Mouse (Mus musculus): ENCODE measurements at regions not wholly inside any gene's neighbourhood (a gene's known extent, or its start where the extent isn't known, plus 50 kb on each side); places are given as distances from the start of the nearest gene placed in this dataset. TPM values are rescaled to one million over a fixed set of nuclear protein-coding genes. Genes with fewer than 3 reads are reported as not detected.

- Histone ChIP-seq H3K4me1 (replicated peaks; ENCODE audit: control insufficient read depth in 2 of 2, insufficient read depth in 2 of 2, low read length in 1 of 2) (no peaks in the 10 kb centered on the region), H3K9ac (replicated peaks) (no peak overlapping the region), H3K9me3 (ENCODE audit: control insufficient read depth, low read length) (no peaks in the 10 kb centered on the region), H3K4me2 (ENCODE audit: low read depth) (no peak overlapping the region), H3K27me3 (ENCODE audit: control insufficient read depth, insufficient read depth, low read length) (no peaks in the 10 kb centered on the region), H3K27ac (no peak overlapping the region), H3K36me3 (replicated peaks; ENCODE audit: control insufficient read depth, insufficient read depth, low read depth) (no peaks in the 10 kb centered on the region), H3K4me3 (ENCODE audit: insufficient read depth in 1 of 2, low read depth in 2 of 2, low read length in 2 of 2) (no peak overlapping the region)
- ATAC-seq (ENCODE audit: insufficient read depth) (no peak), DNase-seq (ENCODE audit: low read depth in 3 of 3, low spot score in 3 of 3) (no peak)
- 48% methylated on average over 2 of the region's 2 CpGs for WGBS (ENCODE audit: insufficient replicate concordance)
- no peak for TF ChIP-seq EP300 (IDR thresholded peaks at IDR 0.05; ENCODE audit: low read depth)
- no peak for TF ChIP-seq CTCF (IDR thresholded peaks at IDR 0.05; ENCODE audit: low read depth)
Observed at GRCm38 (mm10) chr5:82898389-82898788, 456.6 kb downstream of the Tecrl start.

- 50% methylated on average over 2 of the region's 2 CpGs for WGBS (ENCODE audit: insufficient replicate concordance)
- H3K9me3 ChIP-seq (ENCODE audit: control insufficient read depth, low read length): no peaks in the 10 kb centered on the region
- no peaks in the 10 kb centered on the region for H3K36me3 ChIP-seq (replicated peaks; ENCODE audit: control insufficient read depth, insufficient read depth, low read depth)
- no peak for ATAC-seq (ENCODE audit: insufficient read depth)
- TF ChIP-seq EP300 (IDR thresholded peaks at IDR 0.05; ENCODE audit: low read depth) (no peak), CTCF (IDR thresholded peaks at IDR 0.05; ENCODE audit: low read depth) (no peak)
- no peaks in the 10 kb centered on the region for H3K27me3 ChIP-seq (ENCODE audit: control insufficient read depth, insufficient read depth, low read length)
- H3K27ac ChIP-seq: no peak overlapping the region
- no peak overlapping the region for H3K4me3 ChIP-seq (ENCODE audit: insufficient read depth in 1 of 2, low read depth in 2 of 2, low read length in 2 of 2)
- DNase-seq (ENCODE audit: low read depth in 3 of 3, low spot score in 3 of 3): no peak
- H3K4me1 ChIP-seq (replicated peaks; ENCODE audit: control insufficient read depth in 2 of 2, insufficient read depth in 2 of 2, low read length in 1 of 2): no peaks in the 10 kb centered on the region
- no peak overlapping the region for H3K4me2 ChIP-seq (ENCODE audit: low read depth)
- no peak overlapping the region for H3K9ac ChIP-seq (replicated peaks)
Observed at GRCm38 (mm10) chr5:82869264-82869663, 485.7 kb downstream of the Tecrl start.

- 50% methylated on average over 1 of the region's 1 CpGs for WGBS (ENCODE audit: insufficient replicate concordance)
- H3K9me3 ChIP-seq (ENCODE audit: control insufficient read depth, low read length): no peaks in the 10 kb centered on the region
- H3K4me3 ChIP-seq (ENCODE audit: insufficient read depth in 1 of 2, low read depth in 2 of 2, low read length in 2 of 2): no peak overlapping the region
- H3K9ac ChIP-seq (replicated peaks): no peak overlapping the region
- no peaks in the 10 kb centered on the region for H3K4me1 ChIP-seq (replicated peaks; ENCODE audit: control insufficient read depth in 2 of 2, insufficient read depth in 2 of 2, low read length in 1 of 2)
- no peak for TF ChIP-seq EP300 (IDR thresholded peaks at IDR 0.05; ENCODE audit: low read depth)
- no peak for TF ChIP-seq CTCF (IDR thresholded peaks at IDR 0.05; ENCODE audit: low read depth)
- no peaks in the 10 kb centered on the region for H3K36me3 ChIP-seq (replicated peaks; ENCODE audit: control insufficient read depth, insufficient read depth, low read depth)
- H3K27ac ChIP-seq: no peak overlapping the region
- ATAC-seq (ENCODE audit: insufficient read depth) (no peak), DNase-seq (ENCODE audit: low read depth in 3 of 3, low spot score in 3 of 3) (no peak)
- H3K27me3 ChIP-seq (ENCODE audit: control insufficient read depth, insufficient read depth, low read length): no peaks in the 10 kb centered on the region
- no peak overlapping the region for H3K4me2 ChIP-seq (ENCODE audit: low read depth)
Observed at GRCm38 (mm10) chr5:82864347-82864746, 490.6 kb downstream of the Tecrl start.

DNA sequence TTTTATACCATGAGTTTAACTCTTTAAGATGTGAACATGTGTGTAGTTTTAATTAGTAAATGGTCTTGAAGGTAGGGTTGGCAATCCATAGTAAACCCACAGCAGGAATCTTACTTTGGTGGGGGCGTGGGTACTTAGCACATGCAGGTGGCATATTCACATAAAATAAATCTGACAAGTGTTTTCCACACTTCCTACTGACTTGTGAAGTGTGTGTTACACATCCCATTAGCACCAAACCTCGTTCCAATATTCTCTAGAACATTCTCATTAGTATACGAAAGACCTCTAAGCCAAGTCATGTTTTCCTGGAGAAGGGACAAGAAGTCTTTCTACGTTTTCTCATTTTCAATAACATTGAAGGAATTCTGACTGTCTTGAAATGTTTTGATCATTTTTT, 529.7 kb downstream of the Tecrl start:
- no peak for DNase-seq (ENCODE audit: low read depth in 3 of 3, low spot score in 3 of 3)
- H3K36me3 ChIP-seq (replicated peaks; ENCODE audit: control insufficient read depth, insufficient read depth, low read depth): no peaks in the 10 kb centered on the region
- WGBS (ENCODE audit: insufficient replicate concordance): 52% methylated on average over 4 of the region's 4 CpGs

GRCm38 (mm10) chr5:82793197-82793596, 561.8 kb downstream of the Tecrl start:
- Histone ChIP-seq H3K36me3 (replicated peaks; ENCODE audit: control insufficient read depth, insufficient read depth, low read depth) (no peaks in the 10 kb centered on the region), H3K4me3 (ENCODE audit: insufficient read depth in 1 of 2, low read depth in 2 of 2, low read length in 2 of 2) (no peak overlapping the region), H3K4me1 (replicated peaks; ENCODE audit: control insufficient read depth in 2 of 2, insufficient read depth in 2 of 2, low read length in 1 of 2) (no peaks in the 10 kb centered on the region), H3K9ac (replicated peaks) (no peak overlapping the region), H3K4me2 (ENCODE audit: low read depth) (no peak overlapping the region), H3K27me3 (ENCODE audit: control insufficient read depth, insufficient read depth, low read length) (no peaks in the 10 kb centered on the region), H3K9me3 (ENCODE audit: control insufficient read depth, low read length) (no peaks in the 10 kb centered on the region), H3K27ac (no peak overlapping the region)
- ATAC-seq (ENCODE audit: insufficient read depth) (no peak), DNase-seq (ENCODE audit: low read depth in 3 of 3, low spot score in 3 of 3) (no peak)
- WGBS (ENCODE audit: insufficient replicate concordance): 48% methylated on average over 1 of the region's 1 CpGs
- TF ChIP-seq CTCF (IDR thresholded peaks at IDR 0.05; ENCODE audit: low read depth) (no peak), EP300 (IDR thresholded peaks at IDR 0.05; ENCODE audit: low read depth) (no peak)

More for the DNA sequence above, 529.7 kb downstream of the Tecrl start:
- no peaks in the 10 kb centered on the region for H3K27me3 ChIP-seq (ENCODE audit: control insufficient read depth, insufficient read depth, low read length)
- no peak overlapping the region for H3K4me3 ChIP-seq (ENCODE audit: insufficient read depth in 1 of 2, low read depth in 2 of 2, low read length in 2 of 2)
- no peak overlapping the region for H3K9ac ChIP-seq (replicated peaks)
- ATAC-seq (ENCODE audit: insufficient read depth): no peak
- no peaks in the 10 kb centered on the region for H3K9me3 ChIP-seq (ENCODE audit: control insufficient read depth, low read length)
- TF ChIP-seq EP300 (IDR thresholded peaks at IDR 0.05; ENCODE audit: low read depth) (no peak), CTCF (IDR thresholded peaks at IDR 0.05; ENCODE audit: low read depth) (no peak)
- H3K4me2 ChIP-seq (ENCODE audit: low read depth): no peak overlapping the region
- H3K27ac ChIP-seq: no peak overlapping the region
- H3K4me1 ChIP-seq (replicated peaks; ENCODE audit: control insufficient read depth in 2 of 2, insufficient read depth in 2 of 2, low read length in 1 of 2): no peaks in the 10 kb centered on the region

MicroRNAs in the stretch of these regions (microRNA counts, 519-probe panel; counts per million panel counts)
- microRNA mmu-miR-1187: 69.9 counts per million

Small RNAs in the stretch of these regions (microRNA-seq; reads per million reads assigned to microRNA genes)
- gene Mir1187: not detected
